In genomic region chr16:20354762-20355161, GRCm38 (mm10) we compare ENCODE assay signal across 20 mouse cellular contexts. TPM values are rescaled to one million over a fixed set of nuclear protein-coding genes. Genes with fewer than 3 reads are reported as not detected.
"Had no signal": no experiment of that assay in that cellular context is flagged by ENCODE, and none has a peak within 500 bp of the region (broad histone marks: within the 10 kb centered on the region; RNA-seq: fewer than 3 reads in every experiment).

No protein-coding gene starts in this region.

- H3K4me1 ChIP-seq: lung, embryonic 15.5 days; midbrain, embryonic 10.5 days; midbrain, embryonic 12.5 days; neural tube, embryonic 12.5 days; stomach, embryonic 15.5 days had no signal

- H3K27me3 ChIP-seq: lung, embryonic 15.5 days; midbrain, embryonic 12.5 days; neural tube, embryonic 12.5 days; stomach, embryonic 15.5 days had no signal

- H3K4me2 ChIP-seq: lung, embryonic 15.5 days; midbrain, embryonic 12.5 days; neural tube, embryonic 12.5 days; stomach, embryonic 15.5 days had no signal

- H3K27ac ChIP-seq: lung, embryonic 15.5 days; midbrain, embryonic 10.5 days; midbrain, embryonic 12.5 days; neural tube, embryonic 12.5 days; stomach, embryonic 15.5 days; stomach, postnatal 0 days had no signal

- H3K9ac ChIP-seq: liver, postnatal 0 days; lung, embryonic 15.5 days; midbrain, embryonic 12.5 days; neural tube, embryonic 12.5 days; stomach, embryonic 15.5 days had no signal

- H3K4me3 ChIP-seq: lung, embryonic 15.5 days; midbrain, embryonic 10.5 days; midbrain, embryonic 12.5 days; neural tube, embryonic 12.5 days; stomach, embryonic 15.5 days had no signal

- ATAC-seq: liver, postnatal 0 days; lung, postnatal 0 days; midbrain, embryonic 16.5 days had no signal

- DNase-seq: liver, postnatal 0 days; lung, adult 2 months; lung, postnatal 14 days; lung, postnatal 36 days; midbrain, embryonic 14.5 days; right cerebral cortex, postnatal 14 days; thymus, adult 2 months; thymus, postnatal 25 days; thymus, postnatal 4 days had no signal

- H3K9me3 ChIP-seq: lung, embryonic 15.5 days; midbrain, embryonic 10.5 days; midbrain, embryonic 12.5 days; neural tube, embryonic 12.5 days; stomach, embryonic 15.5 days had no signal

RNA-seq across cellular contexts. Expression of gene Cyp2ab1, which starts 29.6 kb away (rescaled TPM):
- total RNA-seq: megakaryocyte-erythroid progenitor cell, adult 5-6 weeks had no signal
- polyA plus RNA-seq: liver, postnatal 0 days; midbrain, embryonic 10.5 days; midbrain, embryonic 12.5 days; midbrain, embryonic 14.5 days; midbrain, embryonic 16.5 days; neural tube, embryonic 12.5 days; neural tube, embryonic 14.5 days; stomach, embryonic 15.5 days; stomach, postnatal 0 days; testis, adult 2 months had no signal
